22 mouse cellular contexts compared by ENCODE assay signal in the genomic region with DNA sequence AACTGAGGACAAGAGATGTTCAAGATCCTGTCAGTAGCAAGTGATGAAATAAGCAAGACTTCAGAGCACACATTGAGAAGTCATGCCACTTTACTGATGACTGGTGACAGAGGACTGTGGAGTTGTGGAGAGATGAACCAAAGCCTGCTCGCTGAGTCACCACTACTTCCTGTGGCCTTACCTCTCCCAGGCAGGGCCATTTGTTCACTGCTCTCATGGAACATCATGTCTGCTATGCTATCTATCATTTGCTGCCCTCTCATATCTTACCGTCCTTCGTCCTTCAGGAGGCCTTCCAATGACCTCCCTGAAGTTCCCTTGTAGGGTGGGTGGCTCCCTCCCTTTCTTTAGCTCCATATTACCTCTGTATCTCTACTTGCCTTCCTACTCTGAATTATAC.
"Had no signal": no experiment of that assay in that cellular context is flagged by ENCODE, and none has a peak within 500 bp of the region (broad histone marks: within the 10 kb centered on the region; RNA-seq: fewer than 3 reads in every experiment).

No protein-coding gene starts in this region.

- DNase-seq: kidney, postnatal 10 days; kidney, postnatal 36 days; layer of hippocampus, postnatal 36 days; liver; lung, adult 18-20 months; lung, postnatal 14 days; lung, postnatal 4 days; retina, postnatal 1 day; right cerebral cortex, postnatal 25 days; spleen, adult 18-20 months; thymus, adult 18-20 months; thymus, postnatal 36 days had no signal

- H3K27ac ChIP-seq: limb, embryonic 10.5 days; limb, embryonic 13.5 days; liver, embryonic 12.5 days; liver, embryonic 15.5 days; lung, embryonic 15.5 days; midbrain, embryonic 12.5 days; midbrain, embryonic 15.5 days; neural tube, embryonic 12.5 days; neural tube, embryonic 15.5 days; stomach, embryonic 15.5 days had no signal

- H3K4me1 ChIP-seq: liver, embryonic 12.5 days; liver, embryonic 15.5 days; midbrain, embryonic 12.5 days; neural tube, embryonic 12.5 days; stomach, embryonic 15.5 days had no signal

- H3K9me3 ChIP-seq: limb, embryonic 10.5 days; limb, embryonic 13.5 days; liver, embryonic 12.5 days; liver, embryonic 15.5 days; lung, embryonic 15.5 days; midbrain, embryonic 12.5 days; midbrain, embryonic 15.5 days; neural tube, embryonic 12.5 days; neural tube, embryonic 15.5 days; stomach, embryonic 15.5 days had no signal

- H3K9ac ChIP-seq: limb, embryonic 13.5 days; liver, embryonic 12.5 days; liver, embryonic 15.5 days; lung, embryonic 15.5 days; midbrain, embryonic 12.5 days; midbrain, embryonic 15.5 days; neural tube, embryonic 12.5 days; neural tube, embryonic 15.5 days; stomach, embryonic 15.5 days had no signal

- H3K36me3 ChIP-seq: limb, embryonic 10.5 days; limb, embryonic 13.5 days; liver, embryonic 12.5 days; liver, embryonic 15.5 days; lung, embryonic 15.5 days; midbrain, embryonic 12.5 days; midbrain, embryonic 15.5 days; neural tube, embryonic 12.5 days; neural tube, embryonic 15.5 days; stomach, embryonic 15.5 days had no signal

- H3K27me3 ChIP-seq: limb, embryonic 13.5 days; liver, embryonic 12.5 days; liver, embryonic 15.5 days; lung, embryonic 15.5 days; midbrain, embryonic 12.5 days; midbrain, embryonic 15.5 days; neural tube, embryonic 12.5 days; neural tube, embryonic 15.5 days; stomach, embryonic 15.5 days had no signal

- H3K4me2 ChIP-seq: limb, embryonic 13.5 days; liver, embryonic 12.5 days; liver, embryonic 15.5 days; lung, embryonic 15.5 days; midbrain, embryonic 12.5 days; neural tube, embryonic 12.5 days; neural tube, embryonic 15.5 days; stomach, embryonic 15.5 days had no signal

- H3K4me3 ChIP-seq: limb, embryonic 10.5 days; limb, embryonic 13.5 days; liver, embryonic 12.5 days; liver, embryonic 15.5 days; lung, embryonic 15.5 days; midbrain, embryonic 12.5 days; midbrain, embryonic 15.5 days; neural tube, embryonic 12.5 days; neural tube, embryonic 15.5 days; stomach, embryonic 15.5 days had no signal

- ATAC-seq: liver, embryonic 12.5 days; midbrain, embryonic 15.5 days had no signal
